Mouse (Mus musculus) intestine, embryonic 16.5 days (tissue): ENCODE data around the gene Gm38431. TPM values are rescaled to one million over a fixed set of nuclear protein-coding genes. Genes with fewer than 3 reads are reported as not detected.

Source experiments
- ATAC-seq: fragments of 200-750 bp; cut with Nextera tagmentation; 2 replicates; pipeline ENCODE4 v1.8.0; 2017; ENCODE audit warnings: moderate TSS enrichment, moderate library complexity
- H3K27ac ChIP-seq: fragments of 300-500 bp; sonication (generic); 2 replicates; pipeline ENCODE4 v1.5.1; 2014; ENCODE audit warnings: mild to moderate bottlenecking, low read length
- H3K27me3 ChIP-seq: fragments of 300-500 bp; sonication (generic); replicated peaks from 2 replicates; pipeline ENCODE4 v1.6.1; 2014; ENCODE audit warnings: low read length, control low read depth, mixed read lengths; ENCODE audit not compliant: control insufficient read depth, insufficient read depth
- H3K36me3 ChIP-seq: fragments of 300-500 bp; sonication (generic); 2 replicates; pipeline ENCODE4 v1.6.1; 2014; ENCODE audit warnings: low read length, control low read depth; ENCODE audit not compliant: control insufficient read depth, insufficient read depth
- H3K4me1 ChIP-seq: fragments of 300-500 bp; sonication (generic); 2 replicates; pipeline ENCODE4 v1.6.1; 2014; ENCODE audit warnings: low read length, control low read depth, mixed read lengths; ENCODE audit not compliant: control insufficient read depth, insufficient read depth
- H3K4me2 ChIP-seq: fragments of 300-500 bp; sonication (generic); 2 replicates; pipeline ENCODE4 v1.6.1; 2014; ENCODE audit warnings: low read depth, low read length, control low read depth
- H3K4me3 ChIP-seq: fragments of 300-500 bp; sonication (generic); 2 replicates; pipeline ENCODE4 v1.5.1; 2014; ENCODE audit warnings: mild to moderate bottlenecking, low read length
- H3K9ac ChIP-seq: fragments of 300-500 bp; sonication (generic); 2 replicates; pipeline ENCODE4 v1.6.1; 2014; ENCODE audit warnings: low read depth, low read length
- H3K9me3 ChIP-seq: fragments of 300-500 bp; sonication (generic); 2 replicates; pipeline ENCODE4 v1.6.1; 2016; ENCODE audit warnings: low read length, control low read depth; ENCODE audit not compliant: control insufficient read depth
- WGBS: fragments of 180-500 bp; shearing (Covaris S2); extraction: QIAGEN DNeasy Blood & Tissue Kit; methylation state at CpG from one replicate; pipeline ENCODE4 v1.1.7; 2014; 5-methylcytosine and 5-hydroxymethylcytosine counted together
- polyA plus RNA-seq: library from polyadenylated mRNA; unstranded; fragments of >200 nt; fragmentation: Nextera tagmentation; extraction: Ambion mirVana; gene quantifications from 2 replicates; pipeline ENCODE4 v1.2.1, GENCODE M21; 2015

Gm38431 gene
- polyA plus RNA-seq, 1 experiment from 2014 or later, result 2.5 TPM

DNA sequence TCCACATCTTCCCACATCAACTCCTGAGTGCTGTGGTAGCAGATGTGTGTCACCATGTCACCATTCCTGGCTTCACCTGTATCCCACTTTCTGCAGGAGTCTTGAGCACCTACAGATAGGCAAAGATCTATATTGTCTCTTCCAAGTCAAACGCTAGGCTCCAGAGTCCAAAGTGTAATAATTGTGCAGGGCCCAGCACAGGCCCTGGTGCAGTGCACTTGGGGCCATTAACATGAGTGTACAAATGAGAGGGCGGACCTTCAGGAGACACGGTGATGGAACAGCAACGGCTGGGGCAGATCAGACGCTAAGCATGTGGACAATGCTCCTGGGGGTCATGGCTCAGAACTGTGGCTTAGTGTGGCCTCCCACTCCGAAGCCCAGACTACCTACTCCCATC lies 22.0 kb upstream of the Gm38431 start:
- H3K4me2 ChIP-seq, result no peak overlapping the region
- no peaks in the 10 kb centered on the region for H3K27me3 ChIP-seq
- WGBS, result 78% methylated on average over 6 of the region's 6 CpGs
- no peaks in the 10 kb centered on the region for H3K9me3 ChIP-seq
- 0 out of 2 replicates have a peak, but pooled peaks cover 4% of the 10 kb centered on the region for H3K4me1 ChIP-seq
- peak; percentile 77 for ATAC-seq
- 0 out of 2 replicates have a peak, but pooled peaks cover 3% of the 10 kb centered on the region for H3K36me3 ChIP-seq
- H3K27ac ChIP-seq, result no peak overlapping the region; the same call in 1 of the 2 replicates
- H3K9ac ChIP-seq, result no peak overlapping the region
- H3K4me3 ChIP-seq, result no peak overlapping the region

DNA sequence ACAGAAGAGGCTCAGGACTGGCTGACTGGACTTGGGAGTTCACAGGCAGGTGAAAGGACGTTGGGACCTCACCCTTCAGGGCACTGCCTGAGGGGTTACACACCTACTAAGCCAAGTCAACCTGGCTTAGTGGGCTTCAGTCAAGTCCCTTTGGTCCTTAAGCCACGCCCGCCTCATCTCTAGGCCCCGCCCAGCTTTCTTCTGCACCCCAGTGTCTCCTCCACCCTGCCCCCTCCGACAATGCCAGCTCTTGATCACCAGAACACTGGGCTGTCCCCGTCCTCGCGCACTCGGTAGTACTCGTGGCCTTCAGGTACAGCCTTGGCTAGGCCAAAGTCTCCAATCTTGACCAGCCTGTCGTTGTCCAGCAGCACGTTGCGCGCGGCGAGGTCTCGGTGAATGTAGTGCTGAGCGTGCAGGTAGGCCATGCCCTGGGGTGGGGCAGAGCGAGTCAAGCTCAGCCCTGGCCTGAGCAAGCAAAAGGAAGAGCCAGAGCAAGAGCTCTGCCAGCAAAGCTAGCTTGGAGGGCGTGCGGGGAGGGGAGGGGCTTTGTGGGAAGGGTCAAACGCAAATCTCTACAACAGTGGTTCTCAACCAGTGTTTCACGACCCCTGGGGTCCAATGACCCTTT lies 15.9 kb upstream of the Gm38431 start:
- H3K9me3 ChIP-seq, result no peaks in the 10 kb centered on the region
- H3K27me3 ChIP-seq, result no peaks in the 10 kb centered on the region
- 0 out of 2 replicates have a peak, but pooled peaks cover 4% of the 10 kb centered on the region for H3K4me1 ChIP-seq
- 42% methylated on average over 23 of the region's 23 CpGs for WGBS
- no peak overlapping the region for H3K4me2 ChIP-seq
- H3K4me3 ChIP-seq, result no peak overlapping the region
- ATAC-seq, result peak; percentile 43
- no peak overlapping the region for H3K27ac ChIP-seq
- H3K36me3 ChIP-seq, result no peaks in the 10 kb centered on the region
- H3K9ac ChIP-seq, result no peak overlapping the region

DNA sequence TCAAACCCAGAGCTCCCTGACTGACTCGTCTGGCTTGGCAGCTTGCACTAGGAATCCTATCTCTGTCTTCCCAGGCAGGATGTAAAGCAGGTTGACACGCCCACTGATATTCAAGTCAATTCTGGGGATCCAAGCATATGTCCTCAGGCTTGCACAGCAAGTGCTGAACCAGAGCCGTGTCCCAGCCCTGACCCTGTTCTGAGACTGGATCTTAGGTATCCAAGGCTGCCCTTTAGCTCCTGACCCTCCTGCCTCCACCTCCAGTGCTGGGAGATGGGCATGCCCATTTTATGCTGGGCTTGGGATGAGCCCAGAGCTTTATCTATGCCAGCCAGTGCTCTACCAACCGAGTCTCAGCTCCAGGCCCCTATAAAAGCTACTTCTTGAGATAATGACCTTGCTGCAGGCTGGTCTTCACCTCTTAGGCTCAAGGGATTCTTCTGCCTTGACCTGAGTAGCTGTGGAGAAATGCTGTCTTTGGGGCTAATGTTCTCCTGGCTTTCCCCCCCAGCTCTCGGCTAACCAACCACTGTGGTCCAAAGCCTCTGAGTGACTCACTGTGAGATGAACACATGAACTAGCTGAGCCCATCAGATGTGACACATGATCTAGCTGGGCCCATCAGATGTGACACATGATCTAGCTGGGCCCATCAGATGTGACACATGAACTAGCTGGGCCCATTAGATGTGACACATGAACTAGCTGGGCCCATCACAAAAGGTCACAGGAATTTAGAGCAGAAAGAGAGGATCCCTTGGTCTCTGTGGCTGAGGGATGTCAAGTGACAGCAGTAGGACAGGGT lies 14.2 kb upstream of the Gm38431 start:
- H3K4me3 ChIP-seq, result no peak overlapping the region
- WGBS, result 72% methylated on average over 5 of the region's 5 CpGs
- H3K4me1 ChIP-seq, result no peaks in the 10 kb centered on the region
- no peak overlapping the region for H3K9ac ChIP-seq
- no peak overlapping the region for H3K27ac ChIP-seq
- no peaks in the 10 kb centered on the region for H3K27me3 ChIP-seq
- H3K4me2 ChIP-seq, result no peak overlapping the region
- no peak; the same call in 1 of the 2 replicates for ATAC-seq
- no peaks in the 10 kb centered on the region for H3K36me3 ChIP-seq
- no peaks in the 10 kb centered on the region for H3K9me3 ChIP-seq

DNA sequence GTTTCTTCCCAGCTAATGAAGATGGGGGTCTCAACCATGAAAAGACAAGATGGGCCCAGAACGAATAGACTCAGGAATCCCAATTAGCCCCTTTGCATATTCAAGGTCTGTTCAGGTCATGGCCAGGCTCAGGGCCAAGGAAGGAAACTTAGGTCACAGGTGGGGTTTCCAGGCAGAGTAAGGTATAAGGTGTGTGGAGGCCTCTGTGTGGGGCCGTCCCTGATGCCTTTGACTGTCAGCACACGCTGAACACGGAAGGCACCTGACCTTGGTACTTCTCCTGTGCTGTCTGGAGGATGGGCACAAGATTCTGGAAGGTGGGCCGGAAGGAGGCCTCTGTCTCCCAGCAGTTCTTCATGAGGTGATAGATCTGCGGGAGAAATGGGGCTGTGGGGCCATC lies 13.0 kb upstream of the Gm38431 start:
- ATAC-seq, result no peak
- Histone ChIP-seq H3K4me1 (peaks cover 4% of the 10 kb centered on the region; the same call in 1 of the 2 replicates), H3K4me3 (no peak overlapping the region), H3K27me3 (no peaks in the 10 kb centered on the region), H3K27ac (no peak overlapping the region), H3K9me3 (no peaks in the 10 kb centered on the region), H3K9ac (no peak overlapping the region), H3K36me3 (no peaks in the 10 kb centered on the region), H3K4me2 (no peak overlapping the region)
- WGBS, result 81% methylated on average over 6 of the region's 6 CpGs

DNA sequence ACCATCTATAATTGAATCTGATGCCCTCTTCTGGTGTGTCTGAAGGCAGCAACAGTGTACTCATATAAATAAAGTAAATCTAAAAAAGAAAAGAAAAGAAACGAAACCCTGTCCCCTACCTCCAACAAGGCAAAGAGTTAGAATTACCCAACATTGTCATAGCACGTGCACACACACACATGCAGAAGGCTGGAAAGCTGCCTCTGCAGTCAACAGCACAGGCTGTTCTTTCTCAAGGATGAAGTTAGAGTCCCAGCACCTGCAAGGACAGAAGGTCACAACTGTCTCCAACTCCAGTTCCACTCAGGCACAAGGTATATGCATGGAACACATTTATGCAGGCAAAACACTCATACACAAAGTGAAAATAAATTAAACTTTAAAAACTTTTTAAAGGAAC lies 10.3 kb upstream of the Gm38431 start:
- Histone ChIP-seq H3K4me3 (no peak overlapping the region), H3K9ac (no peak overlapping the region), H3K36me3 (no peaks in the 10 kb centered on the region), H3K27ac (no peak overlapping the region), H3K4me1 (peaks cover 4% of the 10 kb centered on the region; the same call in 1 of the 2 replicates), H3K27me3 (no peaks in the 10 kb centered on the region), H3K4me2 (no peak overlapping the region), H3K9me3 (no peaks in the 10 kb centered on the region)
- 93% methylated on average over 2 of the region's 2 CpGs for WGBS
- no peak for ATAC-seq

DNA sequence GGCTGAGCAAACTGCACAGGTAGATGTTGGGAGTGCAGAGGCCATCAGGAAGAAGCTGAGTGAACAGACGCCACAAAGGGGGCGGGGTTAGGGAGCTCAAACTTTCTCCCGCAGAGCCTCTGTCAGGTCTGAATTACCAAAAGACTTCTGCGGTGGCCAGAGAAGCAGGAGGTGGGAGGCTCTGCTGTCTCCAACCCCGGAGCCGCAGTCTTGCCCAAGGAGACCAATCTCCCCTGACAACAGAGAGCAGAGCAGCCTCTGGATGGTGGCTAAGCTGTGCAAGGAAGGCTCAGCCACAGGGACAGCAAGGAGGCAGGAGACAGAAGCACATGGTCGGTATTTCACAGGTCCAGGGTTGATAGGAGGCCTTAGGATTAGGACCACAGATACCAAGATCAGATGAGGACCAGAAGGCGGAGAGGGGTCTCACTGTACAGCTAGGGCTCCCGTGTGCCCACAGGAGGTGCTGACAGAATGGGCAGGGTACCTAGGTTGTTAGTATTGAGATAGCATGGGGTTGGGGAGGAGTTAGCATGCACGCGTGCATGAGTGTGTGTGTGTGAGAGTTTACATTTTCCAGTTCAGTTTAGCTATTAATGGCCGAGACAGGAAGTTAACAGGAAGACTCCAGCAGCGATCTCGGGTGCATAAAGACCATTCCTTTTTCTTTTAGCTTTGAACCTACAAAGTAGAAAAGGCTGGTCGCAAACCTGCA lies 8.8 kb upstream of the Gm38431 start:
- WGBS, result 40% methylated on average over 15 of the region's 15 CpGs
- H3K4me2 ChIP-seq, result no peak overlapping the region
- H3K9me3 ChIP-seq, result no peaks in the 10 kb centered on the region
- H3K27ac ChIP-seq, result no peak overlapping the region
- H3K36me3 ChIP-seq, result no peaks in the 10 kb centered on the region
- 0 out of 2 replicates have a peak, but pooled peaks have one; percentile 32 for ATAC-seq
- peaks cover 4% of the 10 kb centered on the region; the same call in 1 of the 2 replicates for H3K4me1 ChIP-seq
- no peak overlapping the region; the same call in 1 of the 2 replicates for H3K9ac ChIP-seq
- H3K4me3 ChIP-seq, result no peak overlapping the region
- no peaks in the 10 kb centered on the region for H3K27me3 ChIP-seq

DNA sequence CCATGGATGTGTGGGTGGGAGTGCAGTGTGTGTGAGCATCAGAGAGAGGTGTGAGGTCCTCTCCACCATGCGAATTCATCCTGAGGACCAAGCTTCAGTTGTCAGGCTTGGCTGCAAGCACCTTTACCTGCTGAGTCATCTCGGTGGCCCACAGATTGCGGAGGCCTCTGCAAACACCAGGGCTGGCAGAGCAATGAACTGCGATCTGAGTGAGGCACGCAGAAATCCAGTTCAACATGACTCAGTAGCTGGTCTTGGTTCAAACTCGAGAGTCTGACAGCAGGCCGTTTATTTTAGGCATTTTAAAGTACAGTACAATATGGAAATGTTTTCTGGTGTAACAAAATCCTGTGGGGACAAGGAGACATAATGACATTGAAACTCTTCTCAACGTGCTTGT lies 6.0 kb upstream of the Gm38431 start:
- H3K4me1 ChIP-seq, result peaks cover 4% of the 10 kb centered on the region; the same call in 1 of the 2 replicates
- 51% methylated on average over 8 of the region's 8 CpGs for WGBS
- no peak overlapping the region for H3K9ac ChIP-seq
- H3K36me3 ChIP-seq, result no peaks in the 10 kb centered on the region
- no peak overlapping the region for H3K4me3 ChIP-seq
- no peak overlapping the region for H3K4me2 ChIP-seq
- H3K27me3 ChIP-seq, result no peaks in the 10 kb centered on the region
- no peak overlapping the region for H3K27ac ChIP-seq
- H3K9me3 ChIP-seq, result no peaks in the 10 kb centered on the region
- ATAC-seq, result peak; percentile 71

DNA sequence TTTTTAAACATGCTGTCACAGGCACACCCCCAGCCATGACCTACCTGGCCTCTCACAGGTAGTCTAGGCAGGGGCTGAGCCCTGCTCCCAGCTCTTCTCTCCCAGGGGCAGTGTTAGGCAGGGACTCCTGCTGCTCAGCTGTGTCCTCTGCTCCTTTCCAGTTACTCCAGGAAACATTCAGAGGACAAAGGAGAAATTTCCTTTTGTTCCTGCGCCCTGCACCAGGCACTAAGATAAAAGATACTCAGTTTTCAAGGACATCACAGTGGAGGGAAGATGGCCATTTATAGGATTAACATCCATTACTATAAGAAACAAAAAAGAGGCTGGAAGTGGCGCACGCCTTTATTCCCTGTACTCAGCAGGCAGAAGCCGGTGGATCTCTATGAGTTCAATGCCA lies 4.2 kb upstream of the Gm38431 start:
- Histone ChIP-seq H3K27me3 (no peaks in the 10 kb centered on the region), H3K4me2 (no peak overlapping the region), H3K9me3 (no peaks in the 10 kb centered on the region), H3K4me3 (no peak overlapping the region), H3K27ac (no peak overlapping the region), H3K9ac (no peak overlapping the region), H3K4me1 (peaks cover 4% of the 10 kb centered on the region; the same call in 1 of the 2 replicates), H3K36me3 (no peaks in the 10 kb centered on the region)
- WGBS, result 88% methylated on average over 4 of the region's 4 CpGs
- ATAC-seq, result no peak

DNA sequence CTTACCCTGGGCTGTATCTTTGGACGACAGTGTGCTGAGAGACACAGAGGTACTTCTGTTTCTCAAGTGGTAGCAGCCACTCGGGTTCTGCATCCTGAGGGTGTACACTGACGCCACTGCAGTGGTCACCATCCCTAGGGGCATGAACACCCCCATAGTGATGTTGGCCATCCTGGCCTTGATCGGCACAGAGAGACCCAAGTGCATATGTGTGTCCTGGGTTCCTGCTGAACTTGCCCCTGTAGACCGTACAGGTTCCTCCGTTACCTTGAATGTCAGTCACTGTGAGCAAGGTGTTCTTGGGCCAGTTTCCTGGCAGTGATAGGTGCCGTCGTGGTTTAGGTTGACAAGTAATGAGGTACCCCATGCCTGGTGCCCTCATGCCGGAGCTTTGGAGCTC lies 1.6 kb upstream of the Gm38431 start:
- no peak overlapping the region for H3K9ac ChIP-seq
- no peak overlapping the region for H3K4me2 ChIP-seq
- H3K36me3 ChIP-seq, result peaks cover 11% of the 10 kb centered on the region; the same call in 1 of the 2 replicates
- 97% methylated on average over 9 of the region's 9 CpGs for WGBS
- H3K27ac ChIP-seq, result no peak overlapping the region
- no peaks in the 10 kb centered on the region for H3K9me3 ChIP-seq
- ATAC-seq, result no peak
- peaks cover 20% of the 10 kb centered on the region for H3K4me1 ChIP-seq
- H3K27me3 ChIP-seq, result no peaks in the 10 kb centered on the region
- H3K4me3 ChIP-seq, result no peak overlapping the region
